15 mouse cellular contexts compared by ENCODE assay signal in genomic region chr9:65834628-65835354, GRCm38 (mm10). TPM values are rescaled to one million over a fixed set of nuclear protein-coding genes. Genes with fewer than 3 reads are reported as not detected.
DNase-seq lines count a peak whose midpoint lies in the region; ATAC-seq lines count a peak whose summit lies in the region.
"Had no signal": no experiment of that assay in that cellular context is flagged by ENCODE, and none has a peak within 500 bp of the region (broad histone marks: within the 10 kb centered on the region; RNA-seq: fewer than 3 reads in every experiment).

No protein-coding gene starts in this region.

- ATAC-seq in liver, embryonic 15.5 days (ENCODE audit: insufficient read depth): peak; percentile 57
- ATAC-seq in liver, embryonic 12.5 days: no peak
- ATAC-seq in forebrain, embryonic 11.5 days (replicated peaks; ENCODE audit: low FRiP score): no peak; the same call in 1 of the 2 replicates
- ATAC-seq in liver, embryonic 16.5 days (ENCODE audit: low read depth): peak; percentile 77
- ATAC-seq: intestine, postnatal 0 days had no signal

- 74% methylated on average over 10 of the region's 10 CpGs for WGBS in liver, embryonic 15.5 days (ENCODE audit: insufficient replicate concordance)
- WGBS in liver, embryonic 12.5 days (ENCODE audit: insufficient replicate concordance): 72% methylated on average over 10 of the region's 10 CpGs
- 46% methylated on average over 10 of the region's 10 CpGs for WGBS in forebrain, embryonic 11.5 days
- 69% methylated on average over 10 of the region's 10 CpGs for WGBS in liver, embryonic 16.5 days (ENCODE audit: insufficient replicate concordance)
- WGBS in limb, embryonic 10.5 days: 86% methylated on average over 10 of the region's 10 CpGs

- H3K27me3 ChIP-seq in liver, embryonic 15.5 days: no peaks in the 10 kb centered on the region
- H3K27me3 ChIP-seq in liver, embryonic 12.5 days (replicated peaks): no peaks in the 10 kb centered on the region
- no peaks in the 10 kb centered on the region for H3K27me3 ChIP-seq in forebrain, embryonic 11.5 days (ENCODE audit: control insufficient read depth, insufficient read depth, low read length)
- H3K27me3 ChIP-seq in liver, embryonic 16.5 days (ENCODE audit: control insufficient read depth, insufficient read depth, low read depth, low read length): no peaks in the 10 kb centered on the region
- H3K27me3 ChIP-seq in limb, embryonic 10.5 days (ENCODE audit: low read depth, poor library complexity, severe bottlenecking): no peaks in the 10 kb centered on the region
- H3K27me3 ChIP-seq: lung, embryonic 15.5 days; megakaryocyte, embryonic 14.5 days had no signal

- peak; percentile 55 for DNase-seq in heart, adult 11 months
- DNase-seq in heart, postnatal 14 days: no peak
- DNase-seq in forebrain, embryonic 11.5 days (ENCODE audit: low spot score): peak; percentile 53
- DNase-seq in limb, embryonic 10.5 days (ENCODE audit: low spot score): no peak
- no peak for DNase-seq in adrenal gland, adult 2 months
- DNase-seq: cerebellum, adult 8-10 months; gastrocnemius, postnatal 14 days; right cerebral cortex, postnatal 14 days had no signal

- H3K27ac ChIP-seq in liver, embryonic 15.5 days (replicated peaks): no peak overlapping the region
- H3K27ac ChIP-seq in liver, embryonic 12.5 days: no peak overlapping the region
- H3K27ac ChIP-seq in forebrain, embryonic 11.5 days (ENCODE audit: low read depth, low read length): peak overlapping the region; percentile 37; the same call in 1 of the 2 replicates
- H3K27ac ChIP-seq in liver, embryonic 16.5 days (ENCODE audit: low read length): no peak overlapping the region
- H3K27ac ChIP-seq in limb, embryonic 10.5 days: no peak overlapping the region
- H3K27ac ChIP-seq: lung, embryonic 15.5 days had no signal

- no peak overlapping the region for H3K4me3 ChIP-seq in liver, embryonic 15.5 days (replicated peaks)
- H3K4me3 ChIP-seq in liver, embryonic 12.5 days: no peak overlapping the region
- no peak overlapping the region for H3K4me3 ChIP-seq in forebrain, embryonic 11.5 days (ENCODE audit: low read depth, low read length)
- no peak overlapping the region for H3K4me3 ChIP-seq in liver, embryonic 16.5 days (ENCODE audit: low read depth, low read length)
- no peak overlapping the region for H3K4me3 ChIP-seq in limb, embryonic 10.5 days
- H3K4me3 ChIP-seq: lung, embryonic 15.5 days; megakaryocyte, embryonic 14.5 days had no signal

- H3K9me3 ChIP-seq in liver, embryonic 15.5 days (replicated peaks): no peaks in the 10 kb centered on the region
- H3K9me3 ChIP-seq in liver, embryonic 12.5 days (replicated peaks): no peaks in the 10 kb centered on the region
- H3K9me3 ChIP-seq in forebrain, embryonic 11.5 days (ENCODE audit: control insufficient read depth, low read length): no peaks in the 10 kb centered on the region
- H3K9me3 ChIP-seq in liver, embryonic 16.5 days (replicated peaks; ENCODE audit: control insufficient read depth, low read length): no peaks in the 10 kb centered on the region
- no peaks in the 10 kb centered on the region for H3K9me3 ChIP-seq in limb, embryonic 10.5 days (replicated peaks)
- H3K9me3 ChIP-seq: lung, embryonic 15.5 days; megakaryocyte, embryonic 14.5 days had no signal

- H3K9ac ChIP-seq in liver, embryonic 15.5 days: no peak overlapping the region
- no peak overlapping the region for H3K9ac ChIP-seq in liver, embryonic 12.5 days
- no peak overlapping the region for H3K9ac ChIP-seq in forebrain, embryonic 11.5 days (ENCODE audit: low read length)
- H3K9ac ChIP-seq in liver, embryonic 16.5 days (ENCODE audit: low read depth, low read length): no peak overlapping the region
- H3K9ac ChIP-seq: lung, embryonic 15.5 days had no signal

- no peak overlapping the region for H3K4me2 ChIP-seq in liver, embryonic 15.5 days
- no peak overlapping the region for H3K4me2 ChIP-seq in liver, embryonic 12.5 days
- no peak overlapping the region for H3K4me2 ChIP-seq in forebrain, embryonic 11.5 days (ENCODE audit: low read depth, low read length, severe bottlenecking)
- H3K4me2 ChIP-seq in liver, embryonic 16.5 days (ENCODE audit: low read depth, low read length): no peak overlapping the region
- H3K4me2 ChIP-seq: lung, embryonic 15.5 days had no signal

- peaks cover 13% of the 10 kb centered on the region; the same call in 1 of the 2 replicates for H3K36me3 ChIP-seq in liver, embryonic 15.5 days (replicated peaks)
- peaks cover 24% of the 10 kb centered on the region for H3K36me3 ChIP-seq in liver, embryonic 12.5 days
- H3K36me3 ChIP-seq in forebrain, embryonic 11.5 days (ENCODE audit: control insufficient read depth, insufficient read depth, low read length): peaks cover 2% of the 10 kb centered on the region; the same call in 1 of the 2 replicates
- H3K36me3 ChIP-seq in liver, embryonic 16.5 days (ENCODE audit: control insufficient read depth, insufficient read depth): no peaks in the 10 kb centered on the region
- peaks cover 24% of the 10 kb centered on the region for H3K36me3 ChIP-seq in limb, embryonic 10.5 days

- peaks cover 12% of the 10 kb centered on the region for H3K4me1 ChIP-seq in liver, embryonic 15.5 days (replicated peaks)
- H3K4me1 ChIP-seq in liver, embryonic 12.5 days: peaks cover 15% of the 10 kb centered on the region
- H3K4me1 ChIP-seq in forebrain, embryonic 11.5 days (replicated peaks; ENCODE audit: control insufficient read depth, insufficient read depth, low read length): peaks cover 14% of the 10 kb centered on the region
- H3K4me1 ChIP-seq in liver, embryonic 16.5 days (ENCODE audit: control insufficient read depth, low read depth, low read length): peaks cover 6% of the 10 kb centered on the region
- no peaks in the 10 kb centered on the region for H3K4me1 ChIP-seq in limb, embryonic 10.5 days

- intact Hi-C loops in heart, postnatal 14 days (cut with DNase I): no loop called here

RNA-seq across cellular contexts. Expression of gene Zfp609, which starts 7.4 kb away (rescaled TPM):
- total RNA-seq in heart, postnatal 14 days (2021): 10 to 100 TPM; 27.5 to 28.3 TPM
- 1.6 and 2.0 TPM in 2 replicates for polyA plus RNA-seq in liver, embryonic 15.5 days (2015; fragmentation: Nextera tagmentation; extraction: Ambion mirVana)
- 3.3 and 3.8 TPM in 2 replicates for polyA plus RNA-seq in liver, embryonic 12.5 days (2016; fragmentation: Nextera tagmentation; extraction: Ambion mirVana)
- polyA plus RNA-seq in forebrain, embryonic 11.5 days (2014; fragmentation: Nextera tagmentation; extraction: Ambion mirVana): 12.3 and 12.9 TPM in 2 replicates
- polyA plus RNA-seq in liver, embryonic 16.5 days (2015; fragmentation: Nextera tagmentation; extraction: Ambion mirVana): 1.4 and 1.7 TPM in 2 replicates
- 7.5 and 7.6 TPM in 2 replicates for polyA plus RNA-seq in limb, embryonic 10.5 days (2016; fragmentation: Nextera tagmentation; extraction: Ambion mirVana)
- 10 to 100 TPM; 23.9 to 33.2 TPM for total RNA-seq in adrenal gland, adult 2 months (2021)
- polyA plus RNA-seq in adrenal gland, adult 2 months (2012; rRNA removed): 6.2 and 9.3 TPM in 2 replicates

RNA-seq across cellular contexts. Expression of gene Pclaf, which starts 55.2 kb away (rescaled TPM):
- 1 to 10 TPM; 3.8 to 8.1 TPM for total RNA-seq in heart, postnatal 14 days (2021)
- 77.9 and 88.8 TPM in 2 replicates for polyA plus RNA-seq in liver, embryonic 15.5 days (2015; fragmentation: Nextera tagmentation; extraction: Ambion mirVana)
- 126 TPM in 2 replicates for polyA plus RNA-seq in liver, embryonic 12.5 days (2016; fragmentation: Nextera tagmentation; extraction: Ambion mirVana)
- 264 and 318 TPM in 2 replicates for polyA plus RNA-seq in forebrain, embryonic 11.5 days (2014; fragmentation: Nextera tagmentation; extraction: Ambion mirVana)
- polyA plus RNA-seq in liver, embryonic 16.5 days (2015; fragmentation: Nextera tagmentation; extraction: Ambion mirVana): 68.3 and 78.4 TPM in 2 replicates
- polyA plus RNA-seq in limb, embryonic 10.5 days (2016; fragmentation: Nextera tagmentation; extraction: Ambion mirVana): 338 and 354 TPM in 2 replicates
- 1 to 10 TPM in 1 of 2 experiments, under 1 TPM in 1; 0.97 to 1.8 TPM for total RNA-seq in adrenal gland, adult 2 months (2021)
- 0.12 TPM in 1 of 2 replicates, not detected in the other for polyA plus RNA-seq in adrenal gland, adult 2 months (2012; rRNA removed)
- total RNA-seq: layer of hippocampus, adult 18-20 months had no signal

Comparison
In these comparisons a context has a peak if more than half of its experiments do, and no peak if none do; other contexts are left out.
1. DNase-seq: peak in heart, adult 11 months (single experiment) and forebrain, embryonic 11.5 days (single experiment); none in heart, postnatal 14 days (0 of 2), limb, embryonic 10.5 days (single experiment) and adrenal gland, adult 2 months (single experiment).
2. ATAC-seq: peak in liver, embryonic 15.5 days (single experiment) and liver, embryonic 16.5 days (single experiment); none in liver, embryonic 12.5 days (single experiment) and forebrain, embryonic 11.5 days (single experiment).
3. RNA of gene Pclaf, which starts 55.2 kb away (polyA plus RNA-seq): 338 to 354 TPM in limb, embryonic 10.5 days, 264 to 318 TPM in forebrain, embryonic 11.5 days, 126 TPM in liver, embryonic 12.5 days, 77.9 to 88.8 TPM in liver, embryonic 15.5 days and 68.3 to 78.4 TPM in liver, embryonic 16.5 days; 0.12 TPM in adrenal gland, adult 2 months; every median in the first group is over 10 times any median in the second.